Mouse (Mus musculus) kidney, postnatal 0 days (tissue): ENCODE data around the gene Gimd1. TPM values are rescaled to one million over a fixed set of nuclear protein-coding genes. Genes with fewer than 3 reads are reported as not detected.

ENCODE experiments used
- ATAC-seq: fragments of 200-750 bp; cut with Nextera tagmentation; replicated peaks from 2 replicates; pipeline ENCODE4 v1.8.0; 2017; ENCODE audit warnings: low read depth, moderate number of reproducible peaks, moderate TSS enrichment, moderate library complexity; ENCODE audit not compliant: low FRiP score
- DNase-seq: peaks from one replicate; pipeline ENCODE4 v3.0.0-alpha.2; 2016; ENCODE audit warnings: low spot score
- H3K27ac ChIP-seq: fragments of 300-500 bp; sonication (generic); 2 replicates; pipeline ENCODE4 v1.5.1; 2014; ENCODE audit warnings: mild to moderate bottlenecking
- H3K27me3 ChIP-seq: fragments of 300-500 bp; sonication (generic); 2 replicates; pipeline ENCODE4 v1.6.1; 2014; ENCODE audit warnings: low read length, mixed read lengths; ENCODE audit not compliant: insufficient read depth
- H3K36me3 ChIP-seq: fragments of 300-500 bp; sonication (generic); 2 replicates; pipeline ENCODE4 v1.6.1; 2014; ENCODE audit warnings: low read length, mixed read lengths; ENCODE audit not compliant: insufficient read depth
- H3K4me1 ChIP-seq: fragments of 300-500 bp; sonication (generic); replicated peaks from 2 replicates; pipeline ENCODE4 v1.6.1; 2014; ENCODE audit warnings: antibody characterized with exemption, low read length, mixed read lengths; ENCODE audit not compliant: insufficient read depth
- H3K4me2 ChIP-seq: fragments of 300-500 bp; sonication (generic); 2 replicates; pipeline ENCODE4 v1.6.1; 2014; ENCODE audit warnings: mild to moderate bottlenecking, low read length, moderate library complexity, mixed read lengths
- H3K4me3 ChIP-seq: fragments of 300-500 bp; sonication (generic); replicated peaks from 2 replicates; pipeline ENCODE4 v1.5.1; 2014; ENCODE audit warnings: low read depth, low read length
- H3K9ac ChIP-seq: fragments of 300-500 bp; sonication (generic); 2 replicates; pipeline ENCODE4 v1.6.1; 2014; ENCODE audit warnings: low read depth, low read length
- H3K9me3 ChIP-seq: fragments of 300-500 bp; sonication (generic); replicated peaks from 2 replicates; pipeline ENCODE4 v1.6.1; 2016; ENCODE audit warnings: low read length, inconsistent platforms, mixed read lengths
- CTCF ChIP-seq: IDR thresholded peaks from 2 replicates; pipeline ENCODE4 v1.5.1; 2016; ENCODE audit warnings: antibody characterized with exemption, low read depth, mild to moderate bottlenecking, moderate library complexity
- WGBS: fragments of 180-500 bp; shearing (Covaris S2); extraction: QIAGEN DNeasy Blood & Tissue Kit; methylation state at CpG from one replicate; pipeline ENCODE4 v1.1.7; 2014; 5-methylcytosine and 5-hydroxymethylcytosine counted together
- polyA plus RNA-seq: library from polyadenylated mRNA; unstranded; fragments of >200 nt; fragmentation: Nextera tagmentation; extraction: Ambion mirVana; gene quantifications from 2 replicates; pipeline ENCODE4 v1.2.1, GENCODE M21; 2015

Gene Gimd1
- polyA plus RNA-seq: 2.3 and 2.9 TPM in 2 replicates

- TF ChIP-seq CTCF: no peak
- H3K36me3 ChIP-seq: no peaks in the 10 kb centered on the region
- H3K27ac ChIP-seq: no peak within 1 kb of the TSS
- DNase-seq: no peak
- H3K9me3 ChIP-seq: no peaks in the 10 kb centered on the region
- 87% methylated on average over 11 of the region's 11 CpGs for WGBS
- no peak for ATAC-seq
- H3K9ac ChIP-seq: no peak within 1 kb of the TSS
- no peak within 1 kb of the TSS for H3K4me3 ChIP-seq
- H3K4me2 ChIP-seq: no peak within 1 kb of the TSS
- H3K27me3 ChIP-seq: no peaks in the 10 kb centered on the region
- no peaks in the 10 kb centered on the region for H3K4me1 ChIP-seq
These were observed at the start of gene Gimd1 for GRCm38 (mm10) chr3:132629601-132630239. Gimd1 (plus strand) TSS chr3:132629820.

- no peaks in the 10 kb centered on the region for H3K9me3 ChIP-seq
- H3K4me1 ChIP-seq: no peaks in the 10 kb centered on the region
These were observed 48.4 kb upstream of the Gimd1 start for GRCm38 (mm10) chr3:132581198-132581597.

GRCm38 (mm10) chr3:132582339-132582738 lies 47.3 kb upstream of the Gimd1 start:
- peak; percentile 63; the same call in 1 of the 2 replicates for ATAC-seq

More at GRCm38 (mm10) chr3:132581198-132581597, 48.4 kb upstream of the Gimd1 start:
- H3K36me3 ChIP-seq: no peaks in the 10 kb centered on the region
- H3K4me3 ChIP-seq: no peak overlapping the region
- H3K4me2 ChIP-seq: no peak overlapping the region
- DNase-seq (no peak), ATAC-seq (no peak)
- WGBS: 80% methylated on average over 3 of the region's 3 CpGs
- no peak overlapping the region for H3K9ac ChIP-seq
- no peak overlapping the region for H3K27ac ChIP-seq
- H3K27me3 ChIP-seq: no peaks in the 10 kb centered on the region
- TF ChIP-seq CTCF: no peak

GRCm38 (mm10) chr3:132585122-132585972 lies 44.3 kb upstream of the Gimd1 start:
- Histone ChIP-seq H3K27ac (no peak overlapping the region), H3K4me3 (no peak overlapping the region), H3K9ac (no peak overlapping the region), H3K36me3 (no peaks in the 10 kb centered on the region), H3K27me3 (no peaks in the 10 kb centered on the region), H3K4me2 (no peak overlapping the region), H3K9me3 (no peaks in the 10 kb centered on the region), H3K4me1 (no peaks in the 10 kb centered on the region)
- 37% methylated on average over 8 of the region's 8 CpGs for WGBS
- DNase-seq (peak; percentile 29), ATAC-seq (no peak)
- TF ChIP-seq CTCF: no peak

More at GRCm38 (mm10) chr3:132582339-132582738, 47.3 kb upstream of the Gimd1 start:
- Histone ChIP-seq H3K4me2 (no peak overlapping the region), H3K9ac (no peak overlapping the region), H3K27me3 (no peaks in the 10 kb centered on the region), H3K36me3 (no peaks in the 10 kb centered on the region), H3K4me1 (no peaks in the 10 kb centered on the region), H3K27ac (no peak overlapping the region), H3K4me3 (no peak overlapping the region), H3K9me3 (no peaks in the 10 kb centered on the region)
- DNase-seq: no peak
- WGBS: 46% methylated on average over 4 of the region's 4 CpGs
- no peak for TF ChIP-seq CTCF

GRCm38 (mm10) chr3:132588146-132588545 lies 41.5 kb upstream of the Gimd1 start:
- no peaks in the 10 kb centered on the region for H3K36me3 ChIP-seq
- no peaks in the 10 kb centered on the region for H3K27me3 ChIP-seq
- no peak for ATAC-seq
- H3K4me1 ChIP-seq: no peaks in the 10 kb centered on the region
- 82% methylated on average over 1 of the region's 1 CpGs for WGBS
- no peak overlapping the region for H3K9ac ChIP-seq
- no peak overlapping the region for H3K4me2 ChIP-seq
- H3K9me3 ChIP-seq: no peaks in the 10 kb centered on the region
- no peak for DNase-seq
- TF ChIP-seq CTCF: no peak
- H3K4me3 ChIP-seq: no peak overlapping the region
- no peak overlapping the region for H3K27ac ChIP-seq

GRCm38 (mm10) chr3:132590010-132590409 lies 39.6 kb upstream of the Gimd1 start:
- H3K4me2 ChIP-seq: no peak overlapping the region
- H3K27ac ChIP-seq: no peak overlapping the region
- H3K4me1 ChIP-seq: no peaks in the 10 kb centered on the region
- H3K36me3 ChIP-seq: no peaks in the 10 kb centered on the region
- no peak for ATAC-seq
- H3K4me3 ChIP-seq: no peak overlapping the region
- WGBS: 73% methylated on average over 3 of the region's 3 CpGs
- H3K9me3 ChIP-seq: no peaks in the 10 kb centered on the region
- H3K9ac ChIP-seq: no peak overlapping the region
- no peaks in the 10 kb centered on the region for H3K27me3 ChIP-seq
- no peak for TF ChIP-seq CTCF
- DNase-seq: no peak
